Mouse (Mus musculus): ENCODE results near the gene Pcsk4.

Pcsk4 gene

DNA sequence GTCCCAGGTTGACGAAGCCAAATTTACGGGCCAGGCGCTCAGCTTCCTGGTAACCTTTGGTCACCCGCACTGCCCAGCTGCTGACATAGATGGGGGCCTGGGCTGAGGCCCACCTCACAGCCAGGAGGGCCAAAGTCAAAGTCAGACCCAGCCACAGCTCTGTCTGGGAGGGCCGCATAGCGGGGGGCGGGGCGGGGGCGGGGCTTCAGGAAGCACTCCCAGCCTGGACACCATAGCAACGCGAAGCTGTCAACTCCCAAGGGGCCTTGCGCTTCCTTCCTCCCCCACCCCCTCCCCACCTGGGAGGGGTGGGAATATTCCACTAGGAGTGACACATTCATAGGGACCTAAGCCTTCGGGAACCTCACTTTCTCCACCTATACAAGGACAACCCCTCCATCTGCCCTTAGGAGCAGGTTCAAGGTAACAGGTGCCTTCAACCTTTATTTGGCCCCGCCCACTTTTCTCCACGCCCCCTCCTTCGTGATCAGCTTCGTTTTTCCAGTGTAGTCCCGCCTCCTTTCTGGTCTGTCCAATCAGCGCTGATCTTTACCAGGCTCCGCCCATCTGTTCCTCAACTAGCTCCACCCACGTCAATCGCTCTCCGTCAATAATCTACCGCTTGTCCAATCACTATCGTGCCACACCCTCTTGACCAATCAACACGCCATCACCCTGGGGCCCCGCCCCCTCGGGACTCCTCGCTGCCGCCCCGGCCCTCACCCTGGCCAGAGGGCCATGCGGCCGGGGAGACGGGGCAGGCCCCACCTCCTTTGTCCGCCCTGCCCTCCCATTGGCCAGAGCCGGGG lies at the start of gene Pcsk4, which contains the start of gene Reep6:
TSS of gene Pcsk4 (minus strand) at position 226 of the 809 bp plus-strand sequence.
TSS of gene Reep6 (plus strand) at position 681 of the 809 bp plus-strand sequence.
- DNase-seq (ENCODE audit: low read depth in 2 of 2, low spot score in 2 of 2) = peak; percentile 68 to 79

DNA sequence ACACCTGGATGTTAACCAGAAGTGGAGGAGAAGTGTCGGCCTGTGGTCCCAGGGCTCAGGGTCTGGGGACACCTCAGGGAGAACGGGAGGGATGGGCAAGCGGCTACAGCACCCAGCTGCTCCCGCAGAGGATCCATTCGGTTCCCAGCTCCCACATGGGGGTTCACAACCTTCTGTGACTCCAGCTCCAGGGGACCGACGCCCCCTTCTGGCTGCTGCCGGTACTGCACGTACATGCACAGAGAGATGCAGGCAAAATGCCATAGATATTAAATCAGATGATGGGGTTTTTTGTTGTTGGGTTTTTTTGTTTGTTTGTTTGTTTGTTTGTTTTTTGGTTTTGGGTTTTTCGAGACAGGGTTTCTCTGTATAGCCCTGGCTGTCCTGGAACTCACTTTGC lies 48.4 kb upstream of the Pcsk4 start:
- DNase-seq (ENCODE audit: low read depth in 2 of 2, low spot score in 2 of 2) = peak; percentile 46

DNA sequence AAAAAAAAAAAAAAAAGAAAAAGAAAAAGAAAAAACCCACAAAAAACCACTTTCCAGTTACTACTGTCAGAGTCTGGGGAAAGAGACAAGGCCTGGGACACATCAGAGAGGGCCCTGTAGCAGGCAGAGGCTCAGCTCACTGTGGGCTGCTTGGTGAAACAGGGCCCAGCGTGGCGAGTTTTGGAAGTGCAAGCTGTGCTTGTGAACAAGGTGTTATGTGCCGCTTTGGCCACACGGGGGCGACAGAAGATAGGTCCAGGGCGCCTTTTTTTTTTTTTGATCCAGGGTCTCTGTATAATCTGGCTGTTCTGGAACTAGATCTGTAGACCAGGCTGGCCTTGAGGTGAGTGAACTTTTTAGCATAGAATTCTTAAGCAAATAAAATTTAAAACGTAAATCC lies 46.9 kb upstream of the Pcsk4 start:
- peak; percentile 87 to 92 for DNase-seq (ENCODE audit: low read depth in 2 of 2, low spot score in 2 of 2)

DNA sequence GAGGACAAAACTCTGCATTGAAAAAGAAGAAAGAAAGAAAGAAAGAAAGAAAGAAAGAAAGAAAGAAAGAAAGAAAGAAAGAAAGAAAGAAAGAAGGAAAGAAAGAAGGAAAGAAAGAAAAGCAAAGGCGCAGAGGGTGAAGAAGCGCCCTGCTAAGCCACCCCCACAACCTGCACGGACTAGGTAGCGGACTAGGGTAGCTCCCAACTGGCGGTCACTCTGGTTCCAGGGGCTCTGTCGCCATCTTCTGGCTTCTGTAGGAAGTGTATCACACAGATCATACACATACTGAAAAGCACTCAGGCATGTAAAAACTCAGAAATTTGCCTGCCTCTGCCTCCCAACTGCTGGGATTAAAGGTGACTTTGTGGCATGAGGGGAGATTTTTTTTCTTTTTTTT lies 44.8 kb upstream of the Pcsk4 start:
- peak; percentile 69 to 73 for DNase-seq (ENCODE audit: low read depth in 2 of 2, low spot score in 2 of 2)

DNA sequence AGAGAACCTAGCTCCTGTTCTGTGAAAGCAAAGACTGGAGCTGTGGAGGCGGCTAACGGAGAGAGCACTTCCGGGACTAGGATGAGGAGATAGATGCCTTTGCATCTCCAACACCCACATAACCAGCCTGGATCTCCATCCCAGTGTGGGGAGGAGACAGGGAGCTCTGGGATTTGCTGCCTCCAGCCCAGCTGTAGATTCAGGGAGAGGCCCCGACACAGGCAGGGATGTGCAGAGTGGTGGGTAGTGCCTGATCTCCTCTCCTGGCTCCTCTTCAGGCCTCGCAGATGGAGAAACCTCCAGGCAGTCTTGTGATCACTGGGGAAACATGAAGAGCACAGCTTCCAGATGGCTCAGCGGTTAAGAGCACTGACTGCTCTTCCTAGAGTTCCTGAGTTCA lies 43.4 kb upstream of the Pcsk4 start:
- no peak for DNase-seq (ENCODE audit: low read depth in 2 of 2, low spot score in 2 of 2)

DNA sequence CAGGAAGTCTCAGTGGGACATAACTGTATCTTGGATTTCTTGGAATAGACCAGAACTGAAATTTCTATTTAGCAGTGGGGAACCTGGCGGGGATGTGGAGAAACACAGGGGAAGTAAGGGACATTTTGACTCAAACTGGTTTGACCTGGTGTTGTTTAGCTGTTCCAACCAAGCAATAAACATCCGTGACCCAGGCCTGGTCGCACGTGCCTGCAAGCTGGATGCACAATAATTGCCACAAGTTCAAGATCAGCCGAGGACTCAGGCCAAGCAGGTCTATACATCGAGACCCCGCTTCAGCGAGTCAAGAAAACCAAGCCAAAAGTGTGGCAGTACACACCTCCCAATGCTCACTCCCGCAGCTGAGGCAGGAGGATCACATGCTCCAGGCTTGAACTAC lies 42.7 kb upstream of the Pcsk4 start:
- no peak for DNase-seq (ENCODE audit: low read depth in 2 of 2, low spot score in 2 of 2)

DNA sequence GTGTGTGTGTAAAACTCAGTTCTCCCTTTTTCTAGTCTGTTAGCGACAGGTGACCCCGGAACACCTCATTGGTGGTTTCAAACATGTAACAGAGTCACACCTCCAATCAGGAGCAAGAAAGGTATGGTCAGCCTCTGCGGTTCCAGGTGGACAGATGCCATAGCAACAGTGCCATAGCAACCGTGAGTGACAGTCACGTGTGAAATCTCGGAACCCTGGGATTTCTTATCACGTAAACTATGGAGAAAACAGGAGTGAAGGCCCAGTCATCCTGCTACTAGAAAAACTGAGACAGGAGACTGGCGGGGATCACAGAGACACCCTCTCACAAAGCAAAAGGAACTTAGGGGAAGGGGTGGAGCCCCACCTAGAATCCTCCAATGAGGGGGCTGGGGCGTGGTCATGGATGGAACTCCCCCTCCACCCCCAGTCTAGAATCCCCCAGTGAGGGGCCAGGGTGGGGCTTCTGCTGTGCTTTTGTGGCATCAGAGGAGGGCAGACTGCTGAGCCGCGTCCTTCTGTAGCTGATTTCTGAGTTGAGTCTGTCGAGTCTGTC lies 42.2 kb upstream of the Pcsk4 start:
- DNase-seq (ENCODE audit: low read depth in 2 of 2, low spot score in 2 of 2) = peak in 1 of 2 experiments; percentile 32

DNA sequence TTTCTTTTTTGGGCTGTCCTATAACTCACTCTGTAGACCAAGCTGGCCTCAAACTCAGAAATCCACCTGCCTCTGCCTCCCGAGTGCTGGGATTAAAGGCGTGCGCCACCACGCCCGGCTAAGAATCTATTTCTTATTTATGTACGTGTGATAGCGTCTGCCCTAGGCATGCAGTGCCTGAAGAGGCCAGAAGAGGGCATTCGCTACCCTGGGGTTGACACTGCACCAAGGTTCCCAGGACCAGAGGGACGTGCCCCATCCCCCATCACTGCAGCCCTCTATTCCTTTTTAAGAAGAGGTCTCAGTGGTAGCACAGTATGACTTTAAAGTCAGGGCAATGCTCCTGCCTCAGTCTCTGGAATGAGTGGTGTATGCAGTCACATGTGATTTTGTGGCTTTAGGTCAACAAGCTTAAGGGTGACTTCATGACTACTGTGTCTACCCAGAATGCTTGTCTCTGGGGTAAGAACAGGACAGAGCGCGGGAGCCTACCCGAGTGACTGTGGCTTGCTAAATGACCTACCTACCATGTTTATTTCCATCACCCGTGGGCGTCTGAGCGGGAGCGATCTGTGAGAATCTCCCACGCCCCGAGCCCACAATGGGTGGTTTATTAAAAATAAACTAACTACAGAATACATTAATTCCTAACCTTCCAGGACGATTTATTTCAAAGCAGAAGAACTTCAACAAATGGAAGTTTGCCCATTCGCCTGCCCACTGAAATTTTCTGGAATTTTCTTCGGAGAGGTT lies 40.9 kb upstream of the Pcsk4 start:
- peak; percentile 29 to 49 for DNase-seq (ENCODE audit: low read depth in 2 of 2, low spot score in 2 of 2)

DNA sequence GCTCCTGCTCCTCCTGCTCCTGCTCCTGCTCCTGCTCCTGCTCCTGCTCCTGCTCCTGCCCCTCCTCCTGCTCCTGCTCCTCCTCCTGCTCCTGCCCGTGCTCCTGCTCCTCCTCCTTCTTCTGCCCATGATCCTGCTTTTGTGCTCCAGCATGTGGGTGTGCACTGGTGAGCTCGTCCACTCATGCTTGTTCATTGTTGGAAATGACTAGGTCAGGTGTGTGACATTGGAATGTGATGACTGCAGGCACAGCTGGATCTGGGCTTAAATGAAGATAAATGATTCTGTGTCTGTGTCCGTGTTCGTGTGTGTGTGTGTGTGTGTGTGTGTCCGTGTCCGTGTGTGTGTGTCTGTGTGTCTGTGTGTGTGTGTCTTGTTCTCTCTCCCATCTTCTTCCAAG lies 39.1 kb upstream of the Pcsk4 start:
- no peak for DNase-seq (ENCODE audit: low read depth in 2 of 2, low spot score in 2 of 2)

DNA sequence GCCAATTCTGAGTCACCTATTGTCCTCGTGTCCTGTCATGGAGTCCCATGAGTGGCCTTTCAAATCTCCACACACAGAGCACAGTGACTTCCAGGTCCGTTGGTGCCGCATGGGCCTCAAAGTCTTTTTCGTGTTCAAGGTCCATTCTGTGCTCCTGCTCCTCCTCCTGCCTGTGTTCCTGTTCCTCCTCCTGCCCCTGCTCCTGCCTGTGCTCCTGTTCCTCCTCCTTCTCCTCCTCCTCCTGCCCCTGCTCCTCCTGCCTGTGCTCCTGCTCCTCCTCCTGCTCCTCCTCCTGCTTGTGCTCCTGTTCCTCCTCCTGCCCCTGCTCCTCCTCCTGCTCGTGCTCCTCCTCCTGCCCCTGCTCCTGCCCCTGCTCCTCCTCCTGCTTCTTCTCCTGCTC lies 38.7 kb upstream of the Pcsk4 start:
- DNase-seq (ENCODE audit: low read depth in 2 of 2, low spot score in 2 of 2) = no peak

DNA sequence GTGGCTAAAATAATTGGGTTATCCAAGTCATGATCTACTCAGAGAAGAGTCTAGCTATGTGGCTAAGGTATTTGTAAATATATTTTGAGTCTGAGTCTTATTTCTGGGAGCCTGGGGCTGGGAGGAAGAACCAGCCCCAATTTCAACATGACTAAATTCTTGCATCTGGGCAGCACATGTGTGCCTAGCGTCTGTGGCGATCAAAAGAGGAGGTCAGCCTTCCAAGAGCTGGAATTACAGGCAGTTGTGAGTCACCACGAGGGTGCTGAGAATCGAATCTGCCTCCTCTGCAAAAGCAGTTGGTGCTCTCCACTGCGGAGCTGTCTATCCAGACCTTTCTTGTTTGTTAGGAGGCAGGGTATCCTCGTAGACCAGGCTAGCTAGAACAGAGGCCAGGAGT lies 36.4 kb upstream of the Pcsk4 start:
- no peak for DNase-seq (ENCODE audit: low read depth in 2 of 2, low spot score in 2 of 2)

DNA sequence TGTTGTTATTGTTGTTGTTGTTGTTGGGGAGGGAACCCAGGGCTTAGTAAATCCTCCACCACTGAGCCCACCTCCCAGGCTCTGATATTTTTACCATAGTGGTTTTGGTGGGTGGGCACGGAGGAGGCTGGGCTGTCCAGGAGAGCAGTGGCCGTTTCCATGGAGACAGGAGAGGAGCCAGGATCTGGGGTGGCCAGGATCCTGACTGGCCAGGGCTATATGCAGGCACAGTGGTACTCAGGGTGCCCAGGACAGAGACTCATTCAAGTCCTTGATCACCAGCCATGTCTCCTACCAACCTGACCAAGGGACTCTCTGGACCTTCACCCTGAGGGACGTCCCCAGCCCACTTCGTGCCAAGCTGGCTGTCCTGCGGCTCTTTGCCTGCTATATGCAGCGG lies 34.4 kb upstream of the Pcsk4 start:
- no peak for DNase-seq (ENCODE audit: low read depth in 2 of 2, low spot score in 2 of 2)

DNA sequence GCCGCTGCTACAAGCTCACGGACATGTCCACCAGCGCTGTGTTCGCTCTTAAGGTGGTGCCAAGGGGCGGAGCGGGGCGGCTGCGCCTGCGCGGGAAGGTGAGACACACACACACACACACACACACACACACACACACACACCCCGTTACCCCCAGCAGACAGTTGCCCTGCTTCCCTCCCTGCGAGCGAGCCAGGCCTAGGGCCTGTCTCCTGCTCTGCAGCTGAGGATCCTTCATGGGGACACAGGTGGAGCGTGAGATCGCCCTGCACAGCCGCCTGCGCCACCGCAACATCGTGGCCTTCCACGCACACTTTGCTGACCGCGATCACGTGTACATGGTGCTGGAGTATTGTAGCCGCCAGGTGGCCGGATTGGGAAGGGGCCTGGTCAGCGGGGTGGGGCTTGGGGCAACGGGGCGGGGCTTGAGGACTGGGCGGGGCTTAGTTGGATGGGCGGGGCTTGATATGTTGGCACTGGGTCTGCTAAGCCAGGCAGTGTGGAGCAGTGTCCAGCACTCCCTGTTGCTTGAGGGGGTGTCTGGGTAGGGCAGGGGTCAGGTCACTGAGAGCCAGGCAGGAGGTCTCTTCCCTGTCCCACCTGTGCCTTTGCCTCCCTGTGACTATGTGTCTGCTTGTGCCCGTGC lies 28.8 kb upstream of the Pcsk4 start:
- DNase-seq (ENCODE audit: low read depth in 2 of 2, low spot score in 2 of 2) = no peak

DNA sequence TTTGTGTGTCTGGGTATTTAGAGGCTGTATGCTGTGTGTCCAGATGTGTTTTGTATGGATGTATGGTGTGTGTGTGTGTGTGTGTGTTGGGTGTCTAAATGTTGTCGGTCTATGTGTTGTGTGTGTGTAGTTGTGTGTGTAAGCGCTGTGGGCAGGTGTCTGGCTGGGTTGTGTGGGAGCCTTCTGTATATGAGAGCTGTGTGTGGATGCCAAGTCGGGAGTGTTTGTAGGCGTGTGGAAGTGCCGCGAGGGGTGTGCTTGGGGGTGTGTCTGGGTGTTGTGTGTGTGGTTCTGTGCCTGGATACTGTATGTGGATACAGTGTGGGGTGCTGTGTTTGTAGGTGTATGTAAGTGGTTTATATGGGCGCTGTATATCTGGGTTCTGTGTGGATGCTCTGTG lies 28.0 kb upstream of the Pcsk4 start:
- no peak for DNase-seq (ENCODE audit: low read depth in 2 of 2, low spot score in 2 of 2)

DNA sequence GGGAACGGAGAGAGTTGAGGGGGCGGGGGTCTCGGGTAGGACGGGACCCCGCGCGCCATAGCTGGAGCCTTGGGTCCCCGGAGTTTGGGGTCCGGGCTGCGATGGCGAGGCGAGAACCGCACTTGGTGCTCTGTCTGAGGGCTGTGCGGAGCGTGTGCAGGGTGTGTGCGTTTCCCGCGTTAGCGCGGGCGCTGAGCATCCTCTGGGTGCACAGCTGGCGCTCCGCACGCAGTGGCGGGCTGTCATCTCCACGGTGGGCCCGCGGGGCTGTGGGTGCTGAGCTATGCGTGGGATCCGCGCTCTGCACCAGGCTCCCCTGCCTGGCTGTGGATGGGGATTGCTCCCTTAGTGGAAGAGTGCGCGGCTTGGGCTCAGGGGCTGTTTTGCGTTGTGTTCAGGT lies 27.4 kb upstream of the Pcsk4 start:
- DNase-seq (ENCODE audit: low read depth in 2 of 2, low spot score in 2 of 2) = no peak

DNA sequence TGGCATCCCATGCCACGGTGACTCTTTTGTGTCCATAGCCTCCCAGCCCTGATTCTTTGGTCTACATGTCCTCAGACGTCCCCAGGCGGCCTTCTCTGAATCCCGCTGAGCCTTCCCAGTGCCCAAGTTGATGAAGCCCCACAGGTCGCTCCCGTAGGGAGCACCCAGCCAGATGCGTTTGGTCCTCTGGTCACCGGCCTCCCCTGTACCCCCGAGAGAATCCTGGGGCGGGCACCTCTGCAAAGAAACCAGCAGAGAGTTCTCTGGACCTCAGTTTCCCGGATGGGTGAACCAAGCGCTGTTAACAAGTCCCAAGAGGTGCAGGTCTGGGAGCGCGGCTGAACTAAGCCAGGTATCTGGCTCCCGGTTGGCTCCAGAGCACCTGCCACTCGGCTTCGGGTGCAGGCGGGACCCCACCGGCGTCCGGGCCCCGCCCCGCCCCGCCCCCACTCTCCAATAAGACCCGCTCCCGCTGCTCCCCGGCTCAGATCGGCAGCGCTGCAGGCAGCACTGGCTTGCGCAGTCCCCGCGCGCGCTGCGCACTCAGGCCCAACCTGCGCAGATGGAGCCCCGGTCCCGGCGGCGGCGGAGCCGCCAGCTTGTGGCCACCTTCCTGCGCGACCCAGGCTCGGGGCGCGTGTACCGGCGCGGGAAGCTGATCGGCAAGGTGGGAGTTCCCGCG lies 26.8 kb upstream of the Pcsk4 start, which contains the start of gene Plk5:
TSS of gene Plk5 (plus strand) at position 459 of the 682 bp plus-strand sequence.
- no peak for DNase-seq (ENCODE audit: low read depth in 2 of 2, low spot score in 2 of 2)

DNA sequence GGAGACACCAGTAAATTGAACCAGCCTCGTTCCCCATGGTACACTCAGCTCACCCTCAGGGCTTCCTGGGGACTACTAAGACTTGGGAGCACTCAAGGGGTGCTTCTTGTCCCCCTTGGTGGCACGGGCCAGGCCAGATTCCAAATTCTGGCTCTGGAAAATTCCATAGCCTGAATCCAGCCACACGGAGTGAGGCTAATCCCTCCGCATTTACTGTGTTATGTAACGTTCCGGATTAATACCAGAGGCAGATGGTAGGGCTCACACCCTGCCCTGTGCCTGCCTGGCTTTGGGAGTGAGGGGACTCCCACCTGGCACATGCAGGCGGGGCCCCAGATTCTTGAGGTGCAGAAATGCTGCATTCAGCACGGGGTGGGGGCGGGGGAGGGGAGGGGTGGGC lies 26.1 kb upstream of the Pcsk4 start:
- DNase-seq (ENCODE audit: low read depth in 2 of 2, low spot score in 2 of 2) = no peak

DNA sequence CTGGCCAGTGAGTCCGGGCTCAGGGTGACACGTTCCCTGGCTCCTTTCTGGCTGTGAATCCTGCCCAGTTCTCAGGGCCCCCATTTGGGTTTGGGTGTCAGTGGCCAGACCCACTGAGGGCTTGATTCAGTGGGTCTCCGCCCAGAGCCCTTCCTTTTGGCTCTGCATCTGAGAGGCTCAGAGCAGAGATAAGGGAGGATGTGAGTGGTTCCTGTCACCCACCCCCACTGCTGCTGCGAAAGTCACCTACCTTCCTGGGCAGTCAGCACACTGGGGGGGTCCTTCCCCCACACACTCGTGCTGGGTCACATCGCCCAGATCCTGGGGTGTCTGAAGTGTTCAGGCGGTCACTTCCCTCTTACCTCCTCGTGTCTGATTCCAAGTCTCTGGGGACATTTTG lies 23.4 kb upstream of the Pcsk4 start:
- no peak for DNase-seq (ENCODE audit: low read depth in 2 of 2, low spot score in 2 of 2)

DNA sequence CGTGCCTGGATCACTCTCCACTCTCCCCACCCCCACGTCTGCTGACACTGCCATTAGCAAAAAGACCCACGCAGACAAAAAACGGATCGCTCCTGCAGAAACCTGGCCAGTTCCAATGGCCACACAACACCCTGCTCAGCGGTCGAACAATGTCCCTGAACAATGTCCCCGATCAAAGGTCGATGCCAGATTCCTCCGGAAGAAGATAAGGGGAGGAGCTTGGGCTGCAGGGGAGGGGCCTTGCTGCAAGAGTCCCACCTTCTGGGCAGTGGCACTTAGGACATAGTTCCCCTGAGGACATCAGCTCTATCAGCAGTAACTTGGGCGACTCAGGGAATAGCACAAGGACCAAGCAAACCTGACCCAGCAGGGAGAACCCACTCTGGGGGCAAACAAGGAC lies 22.6 kb upstream of the Pcsk4 start:
- no peak for DNase-seq (ENCODE audit: low read depth in 2 of 2, low spot score in 2 of 2)

DNA sequence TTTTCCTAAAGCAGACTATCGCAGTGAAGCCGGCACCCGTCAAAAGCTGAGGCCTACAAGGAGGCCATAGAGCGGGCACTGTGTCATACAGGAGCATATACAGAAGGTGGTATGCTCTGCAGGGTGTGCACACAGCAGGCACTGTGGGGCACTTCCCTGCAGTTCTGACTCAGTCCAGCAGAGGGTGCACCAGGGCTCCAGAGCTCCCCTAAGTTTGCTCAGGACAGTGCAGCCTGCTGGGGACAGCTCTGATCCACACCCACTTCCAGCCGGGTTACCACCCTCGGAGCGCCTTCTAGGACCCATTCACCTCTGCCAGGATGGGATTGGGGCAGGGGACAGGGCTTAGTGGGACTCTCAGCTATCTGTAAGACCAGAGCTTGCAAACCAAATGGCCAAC lies 21.0 kb upstream of the Pcsk4 start:
- DNase-seq (ENCODE audit: low read depth in 2 of 2, low spot score in 2 of 2) = peak; percentile 81 to 86

DNA sequence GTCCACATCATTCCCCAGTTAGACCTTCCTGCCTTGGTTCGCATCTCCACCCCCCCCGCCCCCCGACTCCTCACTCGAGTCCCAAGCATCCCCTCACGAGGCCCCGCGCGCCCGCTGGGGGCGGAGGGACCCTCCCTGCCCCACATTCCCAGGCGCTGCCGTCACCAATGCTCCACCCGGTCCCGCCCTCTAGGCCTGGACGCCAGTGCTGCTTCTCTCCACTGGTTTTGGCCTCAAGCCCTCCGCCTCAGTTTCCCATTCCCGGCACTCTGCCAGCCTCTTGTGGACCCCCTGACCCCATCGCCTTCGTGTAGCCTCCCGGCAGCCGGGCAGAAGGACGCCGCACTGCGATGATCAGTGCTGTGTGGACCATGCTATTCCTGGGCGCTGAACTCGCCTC lies 19.7 kb upstream of the Pcsk4 start:
- DNase-seq (ENCODE audit: low read depth in 2 of 2, low spot score in 2 of 2) = no peak
